Mouse (Mus musculus) G1E (cell line): Measurements from ENCODE around the gene Ccdc146.

Experiments
- CTCF ChIP-seq: IDR thresholded peaks from 2 replicates; pipeline ENCODE4 v1.5.1; 2012; ENCODE audit warnings: low read depth, low read length, inconsistent platforms, mixed read lengths
- POLR2AphosphoS5 ChIP-seq: IDR thresholded peaks from 2 replicates; pipeline ENCODE4 v1.6.1; 2012; ENCODE audit warnings: low read depth, low read length, inconsistent platforms; ENCODE audit not compliant: insufficient replicate concordance

DNA sequence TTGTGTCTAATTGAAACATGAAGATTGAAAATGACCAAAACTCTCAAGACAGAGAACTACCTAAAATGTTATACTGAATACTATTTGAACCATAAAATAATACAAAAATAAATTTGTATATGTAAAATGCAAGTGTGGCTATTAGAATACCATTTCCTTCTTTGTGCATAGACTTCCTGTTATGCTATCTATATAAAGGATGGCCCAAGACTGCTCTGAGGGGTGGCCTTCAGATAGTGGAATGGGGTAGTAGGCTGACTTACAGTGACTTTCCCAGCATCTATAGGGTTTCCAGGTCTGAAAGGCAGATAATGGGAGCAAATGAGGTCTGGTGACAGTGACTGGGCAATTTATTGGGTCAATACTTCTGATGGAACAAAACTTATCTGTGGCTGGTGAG lies 37.1 kb downstream of the Ccdc146 start:
- TF ChIP-seq CTCF (no peak), POLR2AphosphoS5 (no peak)
